Mouse (Mus musculus): ENCODE measurements around the gene Il17f.

DNA sequence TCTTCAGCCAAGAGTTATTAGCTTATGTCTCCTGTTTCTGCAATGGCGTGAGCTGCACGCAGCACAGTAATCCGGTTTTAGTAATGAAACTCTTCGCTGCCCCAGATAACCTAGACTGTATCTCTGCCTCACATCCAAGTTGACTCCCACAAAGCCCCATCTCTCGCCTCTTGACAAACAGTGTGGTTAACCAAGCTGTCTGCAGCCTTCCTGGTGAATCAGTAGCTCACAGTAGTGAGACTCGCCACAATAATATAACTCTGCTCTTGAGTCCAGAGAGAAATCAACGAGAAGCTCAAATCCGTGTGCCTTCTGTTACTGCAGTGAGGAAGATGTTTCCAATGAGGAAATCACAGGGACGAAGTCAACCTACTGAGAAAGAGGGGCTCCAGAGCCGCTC is 36.0 kb downstream of the Il17f start:
- TF ChIP-seq CTCF (IDR thresholded peaks at IDR 0.05; ENCODE audit: low read depth, low read length) (no peak), POLR2A (IDR thresholded peaks at IDR 0.05; ENCODE audit: insufficient read depth, low read length) (no peak), EP300 (IDR thresholded peaks at IDR 0.05; ENCODE audit: insufficient read depth, low read depth, low read length) (no peak)
